Mouse (Mus musculus) cortical plate, adult 2 months (tissue): Measurements from ENCODE around the gene Ahsa2.

Source experiments
- CTCF ChIP-seq: fragments of 200-500 bp; IDR thresholded peaks from 2 replicates; pipeline ENCODE4 v1.5.1; 2011; ENCODE audit warnings: mild to moderate bottlenecking, control low read depth, low read length; ENCODE audit not compliant: insufficient read depth; ENCODE audit errors: extremely low read depth
- POLR2A ChIP-seq: fragments of 200-500 bp; IDR thresholded peaks from 2 replicates; pipeline ENCODE4 v1.6.1; 2011; ENCODE audit warnings: mild to moderate bottlenecking, low read length, control low read depth; ENCODE audit not compliant: insufficient read depth; ENCODE audit errors: extremely low read depth

DNA sequence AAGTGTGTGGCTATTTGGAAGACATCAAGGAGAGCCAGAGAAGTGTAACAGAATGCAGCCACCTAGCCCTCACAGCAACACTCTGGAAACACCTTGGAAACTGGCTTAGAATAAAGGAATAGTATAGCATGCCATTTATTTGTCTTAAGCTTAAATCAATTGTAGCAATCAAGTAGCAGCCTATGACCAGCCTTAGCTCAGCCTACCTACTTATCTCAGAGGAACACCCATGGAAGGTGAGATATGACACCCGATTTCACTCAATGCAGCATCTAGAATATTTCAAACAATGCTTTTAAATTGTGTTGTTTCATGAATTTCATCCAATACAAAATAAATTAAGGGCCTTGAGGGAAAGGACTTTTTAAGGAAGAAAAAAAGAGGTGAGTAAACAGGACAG is 7.9 kb downstream of the Ahsa2 start:
- TF ChIP-seq CTCF (no peak), POLR2A (no peak)
